ENCODE assay signal across 7 mouse cellular contexts in the genomic region with DNA sequence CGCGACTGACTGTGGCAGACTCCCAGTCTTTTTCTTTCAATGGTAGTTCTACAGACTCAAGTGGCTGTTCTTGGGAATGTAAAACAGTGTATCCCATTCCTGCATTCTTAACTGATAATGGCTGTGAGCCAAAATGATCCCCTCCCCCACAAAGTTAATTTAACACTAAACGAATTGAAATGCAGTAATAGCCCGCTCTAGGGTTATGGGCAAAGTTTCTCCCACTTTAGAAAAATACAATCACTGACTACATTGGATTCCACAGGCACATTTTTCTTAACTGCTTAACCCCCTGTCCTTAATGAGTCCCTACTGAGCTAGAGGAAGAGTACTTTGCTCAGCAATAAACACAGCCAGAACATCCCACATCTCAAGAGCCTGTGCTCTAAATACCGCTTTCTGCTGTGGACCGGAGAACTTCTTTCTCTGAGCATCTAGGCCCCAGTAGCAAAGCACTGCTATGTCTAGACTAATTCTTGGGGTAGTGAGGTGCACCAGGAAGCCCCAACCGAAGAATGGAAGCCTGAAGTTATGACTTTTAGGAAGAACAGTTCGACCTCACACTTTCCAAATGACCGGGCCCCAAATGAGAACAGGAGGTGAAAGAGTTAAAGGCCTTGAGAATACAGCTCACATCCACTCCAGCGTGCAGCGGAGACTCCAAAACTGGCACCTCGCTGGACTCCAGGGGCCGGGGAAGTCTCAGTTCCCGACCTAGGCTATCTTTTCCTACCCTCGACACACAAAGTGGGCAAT. TPM values are rescaled to one million over a fixed set of nuclear protein-coding genes. Genes with fewer than 3 reads are reported as not detected.
DNase-seq lines count a peak whose midpoint lies in the region; ATAC-seq and TF ChIP-seq lines count a peak whose summit lies in the region.

No protein-coding gene starts in this region.

- H3K4me1 ChIP-seq in cortical plate, adult 2 months (ENCODE audit: control insufficient read depth, insufficient read depth, low read length) = peaks cover 5% of the 10 kb centered on the region
- peaks cover 14% of the 10 kb centered on the region; the same call in 1 of the 2 replicates for H3K4me1 ChIP-seq in hindbrain, postnatal 0 days (ENCODE audit: insufficient read depth, low read length)

- DNase-seq in retina, embryonic 14.5 days (ENCODE audit: low spot score) = peak; percentile 37
- no peak for DNase-seq in retina, postnatal 1 day
- DNase-seq in hindbrain, postnatal 0 days (ENCODE audit: low spot score) = peak; percentile 63
- DNase-seq in urinary bladder, adult 18-20 months (ENCODE audit: low spot score in 2 of 2) = no peak
- DNase-seq in left cerebral cortex, adult 8-10 months (ENCODE audit: low spot score in 2 of 2) = no peak

- peak overlapping the region; percentile 79 for H3K9ac ChIP-seq in hindbrain, postnatal 0 days (replicated peaks; ENCODE audit: low read length)

- TF ChIP-seq POLR2A in cortical plate, adult 2 months (IDR thresholded peaks at IDR 0.05; ENCODE audit: extremely low read depth, insufficient read depth, low read length) = no peak

- no peak for TF ChIP-seq CTCF in cortical plate, adult 2 months (IDR thresholded peaks at IDR 0.05; ENCODE audit: extremely low read depth, insufficient read depth, low read length)
- TF ChIP-seq CTCF in hindbrain, postnatal 0 days (IDR thresholded peaks at IDR 0.05; ENCODE audit: low read depth) = no peak

- H3K36me3 ChIP-seq in hindbrain, postnatal 0 days (ENCODE audit: insufficient read depth, low read length) = 0 out of 2 replicates have a peak, but pooled peaks cover 3% of the 10 kb centered on the region

- no peak overlapping the region for H3K27ac ChIP-seq in cortical plate, adult 2 months (ENCODE audit: insufficient read depth, low read length)
- peak overlapping the region; percentile 83 for H3K27ac ChIP-seq in hindbrain, postnatal 0 days

- H3K4me2 ChIP-seq in hindbrain, postnatal 0 days (ENCODE audit: low read depth, low read length) = peak overlapping the region; percentile 91

- peak overlapping the region; percentile 41 for H3K4me3 ChIP-seq in cortical plate, adult 2 months (ENCODE audit: insufficient read depth, low read length)
- peak overlapping the region; percentile 62 for H3K4me3 ChIP-seq in hindbrain, postnatal 0 days (ENCODE audit: low read length)

- H3K9me3 ChIP-seq in hindbrain, postnatal 0 days (ENCODE audit: low read length) = no peaks in the 10 kb centered on the region

- peak; percentile 30 for ATAC-seq in hindbrain, postnatal 0 days
- ATAC-seq in megakaryocyte, adult 5-6 weeks (ENCODE audit: poor library complexity, severe bottlenecking) = peak; percentile 10; the same call in 1 of the 2 replicates

- WGBS in hindbrain, postnatal 0 days = 8% methylated on average over 15 of the region's 15 CpGs

- no peaks in the 10 kb centered on the region for H3K27me3 ChIP-seq in hindbrain, postnatal 0 days (ENCODE audit: insufficient read depth, low read length)

RNA-seq across cellular contexts. Expression of gene Txndc5, which starts 1.4 kb away (rescaled TPM):
- polyA plus RNA-seq in cortical plate, adult 2 months (2012; rRNA removed) = 35.8 and 38.9 TPM in 2 replicates
- 92.2 and 110 TPM in 2 replicates for total RNA-seq in hindbrain, postnatal 0 days (2014; rRNA removed)
- 76.9 and 81.0 TPM in 2 replicates for polyA plus RNA-seq in hindbrain, postnatal 0 days (2015; fragmentation: Nextera tagmentation; extraction: Ambion mirVana)
- 94.2 and 101 TPM in 2 replicates for total RNA-seq in megakaryocyte, adult 5-6 weeks (2015)
- total RNA-seq in megakaryocyte, adult 5-6 weeks (2017) = 92.2 and 96.8 TPM in 2 replicates
- total RNA-seq in left cerebral cortex, adult 8-10 months (2022) = 10 to 100 TPM; 54.9 to 60.8 (median 58.6) TPM

Comparison
In these comparisons a context has a peak if more than half of its experiments do, and no peak if none do; other contexts are left out.
1. DNase-seq: peak in retina, embryonic 14.5 days (single experiment) and hindbrain, postnatal 0 days (single experiment); none in retina, postnatal 1 day (single experiment), urinary bladder, adult 18-20 months (0 of 2) and left cerebral cortex, adult 8-10 months (0 of 2).